Mouse (Mus musculus): Measurements from ENCODE around the gene Slc35e1.

GRCm38 (mm10) chr8:72517421-72517988 lies 25.1 kb upstream of the Slc35e1 start:
- TF ChIP-seq EP300 (optimal IDR thresholded peaks at IDR 0.05) = no peak
- no peak for TF ChIP-seq CTCF (IDR thresholded peaks at IDR 0.05; ENCODE audit: low read depth)

All from stomach, postnatal 0 days (tissue).